Comparison of ENCODE assay signal across 9 mouse cellular contexts in genomic region chr17:79781733-79782663, GRCm38 (mm10).
A peak's percentile ranks its signal among the peaks of the same experiment; 100 is the strongest.
DNase-seq lines count a peak whose midpoint lies in the region; ATAC-seq and TF ChIP-seq lines count a peak whose summit lies in the region.
"Had no signal": no experiment of that assay in that cellular context is flagged by ENCODE, and none has a peak within 500 bp of the region (broad histone marks: within the 10 kb centered on the region; RNA-seq: fewer than 3 reads in every experiment).

No protein-coding gene starts in this region.

- no peak overlapping the region for H3K9ac ChIP-seq in lung, postnatal 0 days (replicated peaks; ENCODE audit: low read depth)
- H3K9ac ChIP-seq: lung, embryonic 15.5 days had no signal

- no peak overlapping the region for H3K4me3 ChIP-seq in lung, postnatal 0 days (ENCODE audit: low read depth, low read length)
- H3K4me3 ChIP-seq: lung, embryonic 15.5 days had no signal

- H3K27ac ChIP-seq in lung, postnatal 0 days (ENCODE audit: low read length): no peak overlapping the region
- H3K27ac ChIP-seq: lung, embryonic 15.5 days had no signal

- WGBS in lung, postnatal 0 days: 72% methylated on average over 13 of the region's 13 CpGs

- ATAC-seq in lung, postnatal 0 days: peak; percentile 59

- no peaks in the 10 kb centered on the region for H3K27me3 ChIP-seq in lung, postnatal 0 days (replicated peaks; ENCODE audit: insufficient read depth, low read length)
- H3K27me3 ChIP-seq: lung, embryonic 15.5 days had no signal

- H3K9me3 ChIP-seq in lung, postnatal 0 days (ENCODE audit: low read length): no peaks in the 10 kb centered on the region
- H3K9me3 ChIP-seq: lung, embryonic 15.5 days had no signal

- TF ChIP-seq CTCF in lung, postnatal 0 days (IDR thresholded peaks at IDR 0.05): no peak

- DNase-seq in 416B (ENCODE audit: low read depth): peak; percentile 5
- peak; percentile 21 for DNase-seq in R1 (ENCODE audit: low read depth, low spot score)
- DNase-seq in heart, adult 9 months (ENCODE audit: low spot score in 2 of 2): peak; percentile 83 to 86
- peak; percentile 68 for DNase-seq in lung, postnatal 0 days (ENCODE audit: low spot score)
- DNase-seq in cerebellum, postnatal 14 days: no peak
- DNase-seq in spleen, postnatal 4 days (ENCODE audit: low spot score in 2 of 2): no peak
- DNase-seq in spleen, adult 12 weeks (ENCODE audit: low spot score): no peak
- DNase-seq: thymus, adult 18-20 months had no signal

- peak; percentile 57; the same call in 1 of the 2 replicates for TF ChIP-seq EP300 in lung, postnatal 0 days (IDR thresholded peaks at IDR 0.05)

- H3K4me1 ChIP-seq in lung, postnatal 0 days (ENCODE audit: insufficient read depth, low read depth, low read length): no peaks in the 10 kb centered on the region

- H3K4me2 ChIP-seq in lung, postnatal 0 days (replicated peaks; ENCODE audit: low read depth, low read length): no peak overlapping the region
- H3K4me2 ChIP-seq: lung, embryonic 15.5 days had no signal

- no peaks in the 10 kb centered on the region for H3K36me3 ChIP-seq in lung, postnatal 0 days (ENCODE audit: insufficient read depth, low read length)
- H3K36me3 ChIP-seq: lung, embryonic 15.5 days had no signal

Comparison
In these comparisons a context has a peak if more than half of its experiments do, and no peak if none do; other contexts are left out.
1. DNase-seq: peak in 416B (single experiment), R1 (single experiment), heart, adult 9 months (2 of 2) and lung, postnatal 0 days (single experiment); none in cerebellum, postnatal 14 days (0 of 2), spleen, postnatal 4 days (0 of 2) and spleen, adult 12 weeks (single experiment).